Mouse (Mus musculus): ENCODE results near the gene Ifitm10. TPM values are rescaled to one million over a fixed set of nuclear protein-coding genes. Genes with fewer than 3 reads are reported as not detected.
"Not testable (repeated sequence)": the region's sequence is repeated elsewhere in the genome, so short reads cannot be mapped to it uniquely, and the experiment has no call there.

Gene Ifitm10
- polyA plus RNA-seq, 1 experiment from 2014 or later, result 1.6 TPM

DNA sequence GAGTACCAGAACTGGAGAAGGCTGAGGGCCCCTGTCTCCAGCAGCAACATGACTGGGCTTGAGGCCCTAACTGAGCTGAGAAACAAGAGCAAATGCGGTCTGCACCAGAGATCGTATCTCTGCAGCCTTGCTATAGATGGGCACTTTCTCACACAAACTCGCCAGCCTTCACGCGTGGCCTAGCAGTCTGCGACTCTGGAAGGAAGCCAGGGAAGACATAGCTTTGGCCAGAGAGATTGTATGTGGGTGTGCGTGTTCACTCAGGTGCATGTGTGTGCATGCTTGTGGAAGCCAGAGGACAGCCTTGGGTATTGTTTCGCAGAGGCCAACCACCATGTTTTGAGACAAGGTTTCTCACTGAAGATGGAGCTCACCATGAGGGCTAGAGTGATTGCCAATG lies 35.1 kb upstream of the Ifitm10 start:
- Histone ChIP-seq H3K4me1 (ENCODE audit: control insufficient read depth, low read depth, low read length) (peaks cover 15% of the 10 kb centered on the region), H3K4me2 (ENCODE audit: low read depth, low read length) (no peak overlapping the region), H3K9me3 (replicated peaks; ENCODE audit: control insufficient read depth, low read length) (no peaks in the 10 kb centered on the region), H3K36me3 (ENCODE audit: control insufficient read depth, insufficient read depth) (no peaks in the 10 kb centered on the region), H3K27ac (ENCODE audit: low read length) (no peak overlapping the region), H3K27me3 (ENCODE audit: control insufficient read depth, insufficient read depth, low read depth, low read length) (no peaks in the 10 kb centered on the region), H3K9ac (ENCODE audit: low read depth, low read length) (no peak overlapping the region), H3K4me3 (ENCODE audit: low read depth, low read length) (no peak overlapping the region)
- no peak for ATAC-seq (ENCODE audit: low read depth)
- WGBS (ENCODE audit: insufficient replicate concordance), result 79% methylated on average over 8 of the region's 8 CpGs

DNA sequence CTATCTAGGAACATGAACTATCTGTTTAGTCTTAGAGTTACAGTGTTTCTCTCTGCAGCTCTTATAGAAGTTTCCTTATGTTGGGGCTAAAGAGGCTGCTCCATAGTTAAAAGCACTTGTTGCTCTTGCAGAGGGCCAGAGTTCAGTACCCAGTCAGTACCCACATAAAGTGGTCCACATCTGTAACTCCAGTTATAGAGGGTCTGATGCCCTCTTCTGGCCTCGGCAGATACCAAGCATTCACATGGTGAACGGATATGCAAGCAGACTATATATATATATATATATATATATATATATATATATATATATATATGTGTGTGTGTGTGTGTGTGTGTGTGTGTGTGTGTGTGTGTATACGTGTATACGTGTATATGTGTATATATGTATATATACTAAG lies 34.4 kb upstream of the Ifitm10 start:
- ATAC-seq (ENCODE audit: low read depth), result no peak
- H3K4me3 ChIP-seq (ENCODE audit: low read depth, low read length), result no peak overlapping the region
- H3K4me2 ChIP-seq (ENCODE audit: low read depth, low read length), result no peak overlapping the region
- no peaks in the 10 kb centered on the region for H3K9me3 ChIP-seq (replicated peaks; ENCODE audit: control insufficient read depth, low read length)
- H3K4me1 ChIP-seq (ENCODE audit: control insufficient read depth, low read depth, low read length), result peaks cover 9% of the 10 kb centered on the region
- 44% methylated on average over 4 of the region's 4 CpGs for WGBS (ENCODE audit: insufficient replicate concordance)
- H3K27me3 ChIP-seq (ENCODE audit: control insufficient read depth, insufficient read depth, low read depth, low read length), result no peaks in the 10 kb centered on the region
- no peak overlapping the region for H3K27ac ChIP-seq (ENCODE audit: low read length)
- no peaks in the 10 kb centered on the region for H3K36me3 ChIP-seq (ENCODE audit: control insufficient read depth, insufficient read depth)
- no peak overlapping the region for H3K9ac ChIP-seq (ENCODE audit: low read depth, low read length)

DNA sequence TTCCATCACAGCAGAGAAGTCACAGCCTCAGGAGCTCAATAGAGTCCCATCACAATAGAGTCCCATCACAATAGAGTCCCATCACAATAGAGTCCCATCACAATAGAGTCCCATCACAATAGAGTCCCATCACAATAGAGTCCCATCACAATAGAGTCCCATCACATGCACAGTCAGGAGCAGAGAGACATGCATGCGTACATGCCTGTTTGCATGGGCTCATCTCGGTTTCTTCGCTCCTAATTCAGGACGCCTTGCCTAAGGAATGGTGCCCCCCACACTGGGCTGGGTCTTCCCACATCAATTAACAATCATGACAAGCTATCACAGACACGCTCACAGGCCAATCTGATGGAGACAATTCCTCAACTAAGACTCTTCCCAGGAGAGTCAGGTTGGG lies 31.6 kb upstream of the Ifitm10 start:
- not testable (repeated sequence) for H3K4me3 ChIP-seq (ENCODE audit: low read depth, low read length); ATAC-seq (ENCODE audit: low read depth); H3K9ac ChIP-seq (ENCODE audit: low read depth, low read length); H3K4me1 ChIP-seq (ENCODE audit: control insufficient read depth, low read depth, low read length); H3K27ac ChIP-seq (ENCODE audit: low read length); H3K36me3 ChIP-seq (ENCODE audit: control insufficient read depth, insufficient read depth); H3K27me3 ChIP-seq (ENCODE audit: control insufficient read depth, insufficient read depth, low read depth, low read length); H3K4me2 ChIP-seq (ENCODE audit: low read depth, low read length); H3K9me3 ChIP-seq (replicated peaks; ENCODE audit: control insufficient read depth, low read length)
- WGBS (ENCODE audit: insufficient replicate concordance), result 83% methylated on average over 5 of the region's 5 CpGs

DNA sequence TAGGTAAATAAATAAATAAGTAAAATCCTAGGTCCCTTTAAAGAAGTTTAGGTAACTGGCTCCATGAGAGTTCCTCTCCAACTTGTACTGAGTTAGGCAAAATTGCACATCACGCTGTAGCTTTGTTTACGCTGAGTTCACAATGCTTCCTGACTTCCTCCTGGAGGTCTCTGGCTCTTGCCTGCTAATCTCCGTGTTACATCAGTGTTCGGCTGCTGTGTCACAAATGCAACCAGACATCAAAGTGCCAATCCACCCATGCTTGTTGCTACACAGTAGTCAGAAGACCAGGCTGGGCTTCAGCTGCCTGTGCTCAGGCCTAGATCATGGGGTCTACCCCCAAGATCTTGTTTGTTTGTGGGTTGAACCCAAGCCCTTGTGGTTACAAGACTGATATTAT lies 30.0 kb upstream of the Ifitm10 start:
- no peaks in the 10 kb centered on the region for H3K27me3 ChIP-seq (ENCODE audit: control insufficient read depth, insufficient read depth, low read depth, low read length)
- H3K9me3 ChIP-seq (replicated peaks; ENCODE audit: control insufficient read depth, low read length), result no peaks in the 10 kb centered on the region
- no peak overlapping the region for H3K27ac ChIP-seq (ENCODE audit: low read length)
- WGBS (ENCODE audit: insufficient replicate concordance), result 39% methylated on average over 4 of the region's 4 CpGs
- no peak overlapping the region for H3K9ac ChIP-seq (ENCODE audit: low read depth, low read length)
- H3K4me2 ChIP-seq (ENCODE audit: low read depth, low read length), result no peak overlapping the region
- no peak for ATAC-seq (ENCODE audit: low read depth)
- no peaks in the 10 kb centered on the region for H3K36me3 ChIP-seq (ENCODE audit: control insufficient read depth, insufficient read depth)
- H3K4me1 ChIP-seq (ENCODE audit: control insufficient read depth, low read depth, low read length), result peaks cover 2% of the 10 kb centered on the region
- H3K4me3 ChIP-seq (ENCODE audit: low read depth, low read length), result no peak overlapping the region

DNA sequence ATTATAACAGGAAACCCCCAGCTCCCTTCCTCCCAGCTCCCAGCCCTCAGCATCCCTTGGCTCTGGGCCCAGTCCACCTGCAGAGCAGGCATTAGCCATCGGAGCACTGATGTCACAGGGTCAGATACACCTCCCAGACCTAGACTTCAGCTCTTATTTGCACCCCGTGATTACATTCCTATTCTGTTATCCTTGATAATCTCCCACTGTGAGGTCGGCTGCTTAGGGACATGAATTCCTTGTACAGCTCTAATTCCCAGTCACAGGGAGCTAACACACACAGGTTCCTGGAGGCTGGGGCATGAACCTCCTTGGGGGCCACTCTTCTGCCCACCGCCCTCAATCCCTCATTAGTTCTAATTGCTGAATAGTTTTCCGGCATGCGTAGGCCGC lies 27.2 kb upstream of the Ifitm10 start:
- Histone ChIP-seq H3K9ac (ENCODE audit: low read depth, low read length) (no peak overlapping the region), H3K4me1 (ENCODE audit: control insufficient read depth, low read depth, low read length) (peaks cover 21% of the 10 kb centered on the region), H3K27me3 (ENCODE audit: control insufficient read depth, insufficient read depth, low read depth, low read length) (no peaks in the 10 kb centered on the region), H3K27ac (ENCODE audit: low read length) (no peak overlapping the region), H3K4me2 (ENCODE audit: low read depth, low read length) (no peak overlapping the region), H3K4me3 (ENCODE audit: low read depth, low read length) (no peak overlapping the region), H3K9me3 (replicated peaks; ENCODE audit: control insufficient read depth, low read length) (no peaks in the 10 kb centered on the region), H3K36me3 (ENCODE audit: control insufficient read depth, insufficient read depth) (no peaks in the 10 kb centered on the region)
- WGBS (ENCODE audit: insufficient replicate concordance), result 68% methylated on average over 7 of the region's 7 CpGs
- ATAC-seq (ENCODE audit: low read depth), result no peak

DNA sequence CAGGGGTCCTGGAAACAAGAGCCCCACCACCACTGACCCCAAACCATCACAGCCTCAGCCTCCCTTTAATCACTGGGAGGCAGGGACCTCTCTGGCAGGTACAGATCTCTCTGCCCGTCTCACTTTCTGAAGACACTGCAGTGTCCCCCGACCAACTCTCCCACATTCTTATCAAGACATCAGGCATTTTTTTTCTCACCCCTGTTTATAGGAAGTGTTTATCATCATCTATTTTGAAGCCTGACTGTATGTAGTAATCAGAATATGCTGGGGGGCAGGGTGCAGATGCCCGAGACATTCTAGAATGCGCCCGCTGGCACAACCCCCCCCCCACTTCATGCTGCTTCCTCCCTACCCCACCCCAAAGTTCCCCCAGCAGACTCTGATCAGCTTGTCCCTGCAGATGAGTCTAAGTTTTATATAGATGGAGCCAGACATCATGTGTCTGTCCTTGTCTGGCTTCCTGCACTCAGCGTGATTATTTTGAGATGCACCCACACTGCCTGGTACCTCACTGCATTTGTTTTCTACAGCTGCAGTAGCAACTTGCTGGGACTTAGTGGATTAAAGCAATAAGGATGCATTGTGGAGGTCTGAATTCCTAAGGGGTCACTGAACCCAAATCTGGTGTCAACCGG lies 26.7 kb upstream of the Ifitm10 start:
- Histone ChIP-seq H3K27ac (ENCODE audit: low read length) (no peak overlapping the region), H3K4me2 (ENCODE audit: low read depth, low read length) (no peak overlapping the region), H3K36me3 (ENCODE audit: control insufficient read depth, insufficient read depth) (no peaks in the 10 kb centered on the region), H3K4me1 (ENCODE audit: control insufficient read depth, low read depth, low read length) (peaks cover 26% of the 10 kb centered on the region), H3K9ac (ENCODE audit: low read depth, low read length) (no peak overlapping the region), H3K9me3 (replicated peaks; ENCODE audit: control insufficient read depth, low read length) (no peaks in the 10 kb centered on the region), H3K27me3 (ENCODE audit: control insufficient read depth, insufficient read depth, low read depth, low read length) (no peaks in the 10 kb centered on the region), H3K4me3 (ENCODE audit: low read depth, low read length) (no peak overlapping the region)
- WGBS (ENCODE audit: insufficient replicate concordance), result 49% methylated on average over 7 of the region's 7 CpGs
- no peak for ATAC-seq (ENCODE audit: low read depth)

DNA sequence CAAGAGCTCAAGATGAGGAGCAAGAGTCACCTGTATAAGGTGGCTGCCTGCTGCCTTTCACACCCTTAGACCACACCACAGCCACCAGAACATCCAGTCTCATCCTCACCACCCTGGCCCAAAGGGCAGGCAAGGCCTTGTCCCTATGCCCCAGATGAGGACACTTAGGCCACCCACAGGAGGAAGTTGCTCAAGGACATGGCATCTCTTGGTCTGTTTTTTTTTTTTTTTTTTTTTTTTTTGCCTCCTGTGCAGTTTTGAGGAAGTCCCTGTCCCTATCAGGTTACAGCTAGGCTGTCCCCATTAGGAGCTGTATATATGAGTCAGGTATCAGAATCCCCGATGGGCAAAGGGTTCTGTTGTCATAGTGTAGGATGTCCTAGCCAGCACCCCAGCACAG lies 25.7 kb upstream of the Ifitm10 start:
- H3K4me3 ChIP-seq (ENCODE audit: low read depth, low read length), result no peak overlapping the region
- no peak for ATAC-seq (ENCODE audit: low read depth)
- 12% methylated on average over 1 of the region's 1 CpGs for WGBS (ENCODE audit: insufficient replicate concordance)
- no peaks in the 10 kb centered on the region for H3K27me3 ChIP-seq (ENCODE audit: control insufficient read depth, insufficient read depth, low read depth, low read length)
- H3K9me3 ChIP-seq (replicated peaks; ENCODE audit: control insufficient read depth, low read length), result no peaks in the 10 kb centered on the region
- H3K4me2 ChIP-seq (ENCODE audit: low read depth, low read length), result no peak overlapping the region
- no peak overlapping the region for H3K9ac ChIP-seq (ENCODE audit: low read depth, low read length)
- no peaks in the 10 kb centered on the region for H3K36me3 ChIP-seq (ENCODE audit: control insufficient read depth, insufficient read depth)
- peaks cover 36% of the 10 kb centered on the region for H3K4me1 ChIP-seq (ENCODE audit: control insufficient read depth, low read depth, low read length)
- peak overlapping the region; percentile 46 for H3K27ac ChIP-seq (ENCODE audit: low read length)

DNA sequence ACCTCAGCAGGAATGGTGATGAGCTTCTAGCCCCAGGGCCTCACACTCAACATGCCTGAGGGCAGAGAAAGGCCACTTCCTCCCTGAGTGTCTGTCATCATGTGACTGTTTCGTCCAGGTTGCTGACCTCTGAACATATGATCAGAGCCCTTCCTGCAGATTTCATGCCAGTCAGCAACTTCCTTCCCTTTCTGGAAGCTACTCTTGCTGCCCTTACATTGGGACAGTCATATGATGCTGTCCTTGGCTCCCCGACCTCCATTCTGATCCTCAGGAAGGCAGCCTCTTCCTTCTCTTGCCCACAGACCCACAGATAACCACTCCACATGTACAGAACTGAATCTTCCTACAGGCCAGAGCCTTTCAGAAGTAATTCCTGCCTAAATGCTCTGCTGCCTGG lies 24.5 kb upstream of the Ifitm10 start:
- 25% methylated on average over 2 of the region's 2 CpGs for whole genome bisulfite sequencing (ENCODE audit: insufficient replicate concordance)
- no peak overlapping the region for H3K4me2 ChIP-seq (ENCODE audit: low read depth, low read length)
- no peak overlapping the region for H3K4me3 ChIP-seq (ENCODE audit: low read depth, low read length)
- H3K36me3 ChIP-seq (ENCODE audit: control insufficient read depth, insufficient read depth), result no peaks in the 10 kb centered on the region
- H3K9ac ChIP-seq (ENCODE audit: low read depth, low read length), result no peak overlapping the region
- no peaks in the 10 kb centered on the region for H3K27me3 ChIP-seq (ENCODE audit: control insufficient read depth, insufficient read depth, low read depth, low read length)
- ATAC-seq (ENCODE audit: low read depth), result peak; percentile 28
- H3K9me3 ChIP-seq (replicated peaks; ENCODE audit: control insufficient read depth, low read length), result no peaks in the 10 kb centered on the region
- peak overlapping the region; percentile 48 for H3K27ac ChIP-seq (ENCODE audit: low read length)
- H3K4me1 ChIP-seq (ENCODE audit: control insufficient read depth, low read depth, low read length), result peaks cover 45% of the 10 kb centered on the region

DNA sequence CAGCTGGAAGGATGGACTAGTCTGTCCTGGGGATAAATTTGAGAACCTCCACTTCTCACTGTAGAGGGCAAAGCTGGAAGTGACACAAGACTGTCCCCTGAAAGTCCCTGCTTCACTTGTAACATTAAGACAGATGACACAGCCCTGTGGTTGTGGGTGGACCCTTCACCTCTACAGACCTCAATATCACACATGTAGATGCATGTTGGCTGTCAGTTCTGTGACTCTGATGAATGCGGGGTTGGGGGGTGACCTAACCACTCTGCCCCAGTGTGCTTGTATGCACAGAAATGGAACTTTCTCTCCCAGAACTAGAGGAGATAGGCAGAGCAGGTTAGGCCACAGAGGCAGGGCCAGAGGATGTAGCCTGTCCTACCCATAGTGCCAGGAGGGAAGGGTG lies 23.1 kb upstream of the Ifitm10 start:
- no peak for ATAC-seq (ENCODE audit: low read depth)
- H3K36me3 ChIP-seq (ENCODE audit: control insufficient read depth, insufficient read depth), result no peaks in the 10 kb centered on the region
- no peak overlapping the region for H3K9ac ChIP-seq (ENCODE audit: low read depth, low read length)
- peaks cover 55% of the 10 kb centered on the region for H3K4me1 ChIP-seq (ENCODE audit: control insufficient read depth, low read depth, low read length)
- H3K9me3 ChIP-seq (replicated peaks; ENCODE audit: control insufficient read depth, low read length), result no peaks in the 10 kb centered on the region
- no peak overlapping the region for H3K4me3 ChIP-seq (ENCODE audit: low read depth, low read length)
- H3K4me2 ChIP-seq (ENCODE audit: low read depth, low read length), result no peak overlapping the region
- H3K27me3 ChIP-seq (ENCODE audit: control insufficient read depth, insufficient read depth, low read depth, low read length), result no peaks in the 10 kb centered on the region
- H3K27ac ChIP-seq (ENCODE audit: low read length), result peak overlapping the region; percentile 48; the same call in 1 of the 2 replicates
- 90% methylated on average over 1 of the region's 1 CpGs for WGBS (ENCODE audit: insufficient replicate concordance)
